Mouse (Mus musculus): ENCODE data around the gene Mdm1.

DNA sequence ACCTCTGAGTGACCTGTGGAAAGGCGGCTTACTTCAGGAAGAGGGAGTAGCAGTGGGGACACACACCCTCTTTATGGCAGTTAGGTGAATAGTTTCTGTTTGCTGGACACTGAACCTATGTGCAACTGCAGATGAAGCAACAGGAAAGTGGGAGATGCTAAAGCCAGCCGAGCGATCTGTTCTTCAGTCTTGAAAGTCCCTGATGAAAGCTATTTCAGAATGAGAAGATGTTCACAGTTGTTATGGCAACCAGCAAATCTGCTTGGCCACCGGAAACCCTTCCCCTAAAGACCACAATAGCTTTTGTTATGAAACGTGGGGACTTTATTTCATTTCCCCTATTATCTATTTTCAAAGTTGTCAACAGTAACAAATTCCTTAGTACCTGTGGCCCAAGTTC is 41.0 kb upstream of the Mdm1 start:
- TF ChIP-seq CTCF (IDR thresholded peaks at IDR 0.05; ENCODE audit: low read depth) (no peak), EP300 (IDR thresholded peaks at IDR 0.05; ENCODE audit: low read depth) (no peak)

Data from liver, embryonic 14.5 days (tissue).